Mouse (Mus musculus) bone marrow macrophage, adult 2 months (primary cell): ENCODE data around the gene Mrap2. TPM values are rescaled to one million over a fixed set of nuclear protein-coding genes. Genes with fewer than 3 reads are reported as not detected.

Experiments used
- H3K27ac ChIP-seq: 2 replicates; pipeline ENCODE4 v1.5.1; 2012; ENCODE audit warnings: low read depth, low read length; ENCODE audit not compliant: insufficient read depth
- H3K4me1 ChIP-seq: 2 replicates; pipeline ENCODE4 v1.6.1; 2012; ENCODE audit warnings: low read length; ENCODE audit not compliant: control insufficient read depth, insufficient read depth
- H3K4me3 ChIP-seq: 2 replicates; pipeline ENCODE4 v1.5.1; 2012; ENCODE audit warnings: mild to moderate bottlenecking, low read length, moderate library complexity; ENCODE audit not compliant: insufficient read depth
- CTCF ChIP-seq: IDR thresholded peaks from 2 replicates; pipeline ENCODE4 v1.5.1; 2012; ENCODE audit warnings: low read depth, mild to moderate bottlenecking, low read length, moderate library complexity
- POLR2A ChIP-seq: IDR thresholded peaks from 2 replicates; pipeline ENCODE4 v1.6.1; 2012; ENCODE audit warnings: mild to moderate bottlenecking, low read depth, low read length, borderline replicate concordance
- polyA plus RNA-seq: library from polyadenylated mRNA; stranded (reverse); fragments of >200 nt; gene quantifications from 2 replicates; pipeline ENCODE4 v1.2.4, GENCODE M21; 2012; ENCODE audit not compliant: missing spikeins, insufficient read depth, insufficient read length

Mrap2 gene
- polyA plus RNA-seq, 1 experiment = not detected

DNA sequence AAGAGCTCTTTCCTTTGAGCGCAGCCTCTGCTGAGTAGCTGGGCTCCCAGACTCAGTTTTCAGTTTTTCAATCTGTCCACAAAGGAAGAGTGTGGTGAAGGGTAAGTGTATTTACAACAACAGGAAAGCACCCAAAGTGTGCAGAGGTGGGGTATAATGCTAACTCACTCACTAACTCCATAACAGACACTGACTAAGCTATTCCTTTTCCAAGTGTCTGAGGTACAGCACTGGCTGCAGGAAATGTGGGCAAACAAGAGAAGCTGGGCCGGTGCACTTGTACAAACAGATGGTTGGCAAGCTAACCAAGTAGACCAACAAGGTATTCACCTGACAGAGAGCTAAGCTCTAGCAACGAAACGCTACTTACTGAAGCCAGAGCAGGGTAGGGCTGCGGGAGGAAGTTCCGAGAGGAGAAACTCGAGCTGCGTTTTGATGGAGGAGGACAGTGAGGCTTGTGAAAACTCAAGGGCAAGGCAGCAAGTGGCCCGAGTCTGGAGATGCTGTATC, 66.8 kb downstream of the Mrap2 start:
- Histone ChIP-seq H3K4me1 (no peaks in the 10 kb centered on the region), H3K27ac (no peak overlapping the region), H3K4me3 (no peak overlapping the region)
- TF ChIP-seq POLR2A (no peak), CTCF (no peak)

GRCm38 (mm10) chr9:87213204-87213603, 69.1 kb downstream of the Mrap2 start:
- Histone ChIP-seq H3K4me3 (no peak overlapping the region), H3K27ac (no peak overlapping the region), H3K4me1 (no peaks in the 10 kb centered on the region)
- TF ChIP-seq CTCF (no peak), POLR2A (no peak)

Other genes starting within 250 kb of the Mrap2 start
- gene Ripply2, start 128.8 kb upstream of the Mrap2 start, polyA plus RNA-seq = not detected in 2 replicates
- gene Cyb5r4, start 122.3 kb upstream of the Mrap2 start, polyA plus RNA-seq = 109 and 121 TPM in 2 replicates
- 8.9 and 10.9 TPM in 2 replicates for gene Cep162, start 111.2 kb downstream of the Mrap2 start, polyA plus RNA-seq